In genomic region chr10:17592387-17592786, GRCm38 (mm10) we compare ENCODE assay signal across 29 mouse cellular contexts.
DNase-seq lines count a peak whose midpoint lies in the region; ATAC-seq lines count a peak whose summit lies in the region.
"Had no signal": no experiment of that assay in that cellular context is flagged by ENCODE, and none has a peak within 500 bp of the region (broad histone marks: within the 10 kb centered on the region; RNA-seq: fewer than 3 reads in every experiment).

No protein-coding gene starts in this region.

- 27% methylated on average over 4 of the region's 4 CpGs for WGBS in heart, embryonic 10.5 days
- 53% methylated on average over 4 of the region's 4 CpGs for WGBS in liver, embryonic 11.5 days
- WGBS in liver, embryonic 13.5 days (ENCODE audit: insufficient replicate concordance): 43% methylated on average over 4 of the region's 4 CpGs
- 45% methylated on average over 4 of the region's 4 CpGs for WGBS in liver, embryonic 16.5 days (ENCODE audit: insufficient replicate concordance)

- H3K9me3 ChIP-seq in heart, embryonic 10.5 days: no peaks in the 10 kb centered on the region
- H3K9me3 ChIP-seq in liver, embryonic 11.5 days (ENCODE audit: control insufficient read depth, low read length): no peaks in the 10 kb centered on the region
- H3K9me3 ChIP-seq in liver, embryonic 13.5 days (replicated peaks): no peaks in the 10 kb centered on the region
- no peaks in the 10 kb centered on the region for H3K9me3 ChIP-seq in liver, embryonic 16.5 days (replicated peaks; ENCODE audit: control insufficient read depth, low read length)
- H3K9me3 ChIP-seq: embryonic facial prominence, embryonic 12.5 days; embryonic facial prominence, embryonic 15.5 days; G1E; hindbrain, embryonic 10.5 days; hindbrain, embryonic 13.5 days had no signal

- H3K9ac ChIP-seq in liver, embryonic 11.5 days (ENCODE audit: low read depth, low read length): no peak overlapping the region
- H3K9ac ChIP-seq in liver, embryonic 13.5 days: no peak overlapping the region
- no peak overlapping the region for H3K9ac ChIP-seq in liver, embryonic 16.5 days (ENCODE audit: low read depth, low read length)
- H3K9ac ChIP-seq: embryonic facial prominence, embryonic 12.5 days; embryonic facial prominence, embryonic 15.5 days; forebrain, postnatal 0 days; hindbrain, embryonic 13.5 days had no signal

- DNase-seq in heart, embryonic 10.5 days (ENCODE audit: low spot score): no peak
- DNase-seq in heart, adult 8-10 months (ENCODE audit: low spot score): no peak
- no peak for DNase-seq in liver, embryonic 11.5 days (ENCODE audit: low spot score)
- no peak for DNase-seq in liver, embryonic 13.5 days
- DNase-seq in adrenal gland, adult (ENCODE audit: inconsistent age in 2 of 2, low spot score in 1 of 2): no peak
- DNase-seq in kidney, adult 8-10 months: no peak
- DNase-seq: adrenal gland, adult 2 months; adrenal gland, postnatal 14 days; B cell, adult 2 months; cerebellum, adult 11 months; cerebellum, adult 2 months; cerebellum, adult 9-11 months; cerebellum, postnatal 25 days; forebrain, postnatal 0 days; gastrocnemius, adult 2 months; gastrocnemius, postnatal 14 days; heart, adult 18-20 months; heart, postnatal 36 days had no signal

- no peaks in the 10 kb centered on the region for H3K27me3 ChIP-seq in heart, embryonic 10.5 days (ENCODE audit: insufficient read depth, poor library complexity, severe bottlenecking)
- H3K27me3 ChIP-seq in liver, embryonic 11.5 days (replicated peaks; ENCODE audit: control insufficient read depth, insufficient read depth, low read length): no peaks in the 10 kb centered on the region
- no peaks in the 10 kb centered on the region for H3K27me3 ChIP-seq in liver, embryonic 13.5 days
- H3K27me3 ChIP-seq in liver, embryonic 16.5 days (ENCODE audit: control insufficient read depth, insufficient read depth, low read depth, low read length): no peaks in the 10 kb centered on the region
- H3K27me3 ChIP-seq: CH12.LX; embryonic facial prominence, embryonic 12.5 days; embryonic facial prominence, embryonic 15.5 days; hindbrain, embryonic 13.5 days; Patski had no signal

- ATAC-seq in liver, embryonic 11.5 days (replicated peaks; ENCODE audit: low FRiP score): peak; percentile 46
- no peak for ATAC-seq in liver, embryonic 13.5 days (ENCODE audit: low read depth)
- ATAC-seq in liver, embryonic 16.5 days (ENCODE audit: low read depth): no peak
- ATAC-seq: forebrain, embryonic 14.5 days; forebrain, postnatal 0 days; hindbrain, embryonic 16.5 days; Patski had no signal

- peak overlapping the region; percentile 47; the same call in 1 of the 2 replicates for H3K27ac ChIP-seq in heart, embryonic 10.5 days
- H3K27ac ChIP-seq in liver, embryonic 11.5 days (ENCODE audit: low read depth, low read length): 0 out of 2 replicates have a peak overlapping the region, but pooled peaks have one; percentile 36
- H3K27ac ChIP-seq in liver, embryonic 13.5 days: peak overlapping the region; percentile 58
- H3K27ac ChIP-seq in liver, embryonic 16.5 days (ENCODE audit: low read length): 0 out of 2 replicates have a peak overlapping the region, but pooled peaks have one; percentile 25
- H3K27ac ChIP-seq: embryonic facial prominence, embryonic 12.5 days; embryonic facial prominence, embryonic 15.5 days; gastrocnemius, adult 2 months; hindbrain, embryonic 10.5 days; hindbrain, embryonic 13.5 days had no signal

- H3K4me1 ChIP-seq in heart, embryonic 10.5 days: peaks cover 23% of the 10 kb centered on the region; the same call in 1 of the 2 replicates
- H3K4me1 ChIP-seq in liver, embryonic 11.5 days (replicated peaks; ENCODE audit: control insufficient read depth, insufficient read depth, low read length): peaks cover 15% of the 10 kb centered on the region
- H3K4me1 ChIP-seq in liver, embryonic 13.5 days (replicated peaks): peaks cover 73% of the 10 kb centered on the region
- peaks cover 33% of the 10 kb centered on the region for H3K4me1 ChIP-seq in liver, embryonic 16.5 days (ENCODE audit: control insufficient read depth, low read depth, low read length)
- H3K4me1 ChIP-seq: embryonic facial prominence, embryonic 12.5 days; embryonic facial prominence, embryonic 15.5 days; hindbrain, embryonic 10.5 days; hindbrain, embryonic 13.5 days had no signal

- no peak overlapping the region for H3K4me2 ChIP-seq in liver, embryonic 11.5 days
- H3K4me2 ChIP-seq in liver, embryonic 13.5 days: no peak overlapping the region
- no peak overlapping the region for H3K4me2 ChIP-seq in liver, embryonic 16.5 days (ENCODE audit: low read depth, low read length)
- H3K4me2 ChIP-seq: embryonic facial prominence, embryonic 12.5 days; embryonic facial prominence, embryonic 15.5 days; heart, embryonic 11.5 days; hindbrain, embryonic 13.5 days had no signal

- no peaks in the 10 kb centered on the region for H3K36me3 ChIP-seq in heart, embryonic 10.5 days
- H3K36me3 ChIP-seq in liver, embryonic 11.5 days (ENCODE audit: control insufficient read depth, insufficient read depth, low read length): no peaks in the 10 kb centered on the region
- H3K36me3 ChIP-seq in liver, embryonic 13.5 days: no peaks in the 10 kb centered on the region
- no peaks in the 10 kb centered on the region for H3K36me3 ChIP-seq in liver, embryonic 16.5 days (ENCODE audit: control insufficient read depth, insufficient read depth)
- H3K36me3 ChIP-seq: embryonic facial prominence, embryonic 12.5 days; embryonic facial prominence, embryonic 15.5 days; G1E; hindbrain, embryonic 10.5 days; hindbrain, embryonic 13.5 days had no signal

- no peak overlapping the region for H3K4me3 ChIP-seq in heart, embryonic 10.5 days
- H3K4me3 ChIP-seq in liver, embryonic 11.5 days (ENCODE audit: low read depth, low read length): no peak overlapping the region
- no peak overlapping the region for H3K4me3 ChIP-seq in liver, embryonic 13.5 days (replicated peaks)
- H3K4me3 ChIP-seq in liver, embryonic 16.5 days (ENCODE audit: low read depth, low read length): no peak overlapping the region
- H3K4me3 ChIP-seq: embryonic facial prominence, embryonic 12.5 days; embryonic facial prominence, embryonic 15.5 days; gastrocnemius, adult 2 months; hindbrain, embryonic 10.5 days; hindbrain, embryonic 13.5 days had no signal
